Mouse (Mus musculus) midbrain, embryonic 16.5 days (tissue): ENCODE results near the gene Cmtm7. TPM values are rescaled to one million over a fixed set of nuclear protein-coding genes. Genes with fewer than 3 reads are reported as not detected.
A peak's percentile ranks its signal among the peaks of the same experiment; 100 is the strongest.

Experiments
- ATAC-seq: fragments of 200-750 bp; cut with Nextera tagmentation; 2 replicates; pipeline ENCODE4 v1.8.0; 2017; ENCODE audit warnings: moderate TSS enrichment
- H3K27ac ChIP-seq: fragments of 300-500 bp; sonication (generic); 2 replicates; pipeline ENCODE4 v1.5.1; 2014; ENCODE audit warnings: mild to moderate bottlenecking, low read length, mixed read lengths
- H3K27me3 ChIP-seq: fragments of 300-500 bp; sonication (generic); 2 replicates; pipeline ENCODE4 v1.6.1; 2014; ENCODE audit warnings: low read depth, low read length, mixed read lengths; ENCODE audit not compliant: control insufficient read depth, insufficient read depth
- H3K36me3 ChIP-seq: fragments of 300-500 bp; sonication (generic); 2 replicates; pipeline ENCODE4 v1.6.1; 2014; ENCODE audit warnings: mild to moderate bottlenecking, low read length, moderate library complexity, mixed read lengths; ENCODE audit not compliant: control insufficient read depth, insufficient read depth
- H3K4me1 ChIP-seq: fragments of 300-500 bp; sonication (generic); 2 replicates; pipeline ENCODE4 v1.6.1; 2014; ENCODE audit warnings: mild to moderate bottlenecking, low read length, mixed read lengths; ENCODE audit not compliant: control insufficient read depth, insufficient read depth
- H3K4me2 ChIP-seq: fragments of 300-500 bp; sonication (generic); 2 replicates; pipeline ENCODE4 v1.6.1; 2014; ENCODE audit warnings: mild to moderate bottlenecking, low read length, mixed read lengths
- H3K4me3 ChIP-seq: fragments of 300-500 bp; sonication (generic); 2 replicates; pipeline ENCODE4 v1.5.1; 2014; ENCODE audit warnings: low read depth, mild to moderate bottlenecking, low read length, moderate library complexity, mixed read lengths
- H3K9ac ChIP-seq: fragments of 300-500 bp; sonication (generic); 2 replicates; pipeline ENCODE4 v1.6.1; 2014; ENCODE audit warnings: low read depth, low read length, mixed read lengths
- H3K9me3 ChIP-seq: fragments of 300-500 bp; sonication (generic); replicated peaks from 2 replicates; pipeline ENCODE4 v1.6.1; 2014; ENCODE audit warnings: mild to moderate bottlenecking, low read length, mixed read lengths; ENCODE audit not compliant: control insufficient read depth, poor library complexity, severe bottlenecking
- WGBS: fragments of 180-500 bp; shearing (Covaris S2); extraction: QIAGEN DNeasy Blood & Tissue Kit; methylation state at CpG from one replicate; pipeline ENCODE4 v1.1.7; 2014; 5-methylcytosine and 5-hydroxymethylcytosine counted together
- polyA plus RNA-seq: library from polyadenylated mRNA; unstranded; fragments of >200 nt; fragmentation: Nextera tagmentation; extraction: Ambion mirVana; gene quantifications from 2 replicates; pipeline ENCODE4 v1.2.1, GENCODE M21; 2015

Gene Cmtm7
- polyA plus RNA-seq, 1 experiment from 2014 or later, result 7.2 TPM

DNA sequence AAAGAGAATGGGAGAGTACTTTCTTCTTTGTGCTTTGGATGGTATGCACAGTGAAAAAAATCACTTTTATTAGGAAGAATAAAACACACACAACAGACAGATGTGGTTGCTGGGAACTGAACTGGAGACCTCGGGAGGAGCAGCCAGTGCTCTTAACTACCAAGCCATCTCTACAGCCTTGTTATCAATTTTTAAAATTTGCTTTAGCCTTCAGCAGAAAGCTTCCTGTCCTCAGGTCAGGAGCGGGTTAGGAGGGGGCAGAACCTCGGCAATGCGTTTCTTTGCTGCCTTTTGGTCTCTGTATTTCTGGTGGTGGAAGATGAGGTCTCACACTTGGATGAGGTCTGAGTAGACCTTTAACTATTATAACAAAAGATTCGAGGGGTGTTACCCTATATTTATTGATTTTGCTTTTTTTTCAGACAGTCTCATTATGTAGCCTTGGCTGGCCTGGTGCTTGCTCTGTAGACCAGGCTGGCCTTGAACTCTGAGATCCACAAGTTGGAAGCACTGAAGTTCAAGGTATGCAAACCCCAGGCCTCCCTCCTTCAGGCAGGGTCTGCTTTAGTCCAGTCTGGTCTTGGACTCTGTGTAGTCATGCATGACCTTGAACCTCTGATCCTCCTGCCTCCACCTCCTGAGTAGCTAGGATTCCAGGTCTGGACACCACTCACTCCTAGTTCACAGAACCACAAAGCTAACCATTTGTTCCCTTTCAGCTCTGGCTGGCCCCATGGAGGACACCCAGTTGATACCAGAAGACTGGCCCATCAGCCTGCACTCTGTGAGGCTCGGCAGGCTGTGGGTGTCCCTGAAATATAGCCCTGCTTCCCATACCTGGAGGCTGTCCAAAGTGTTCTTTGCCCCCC, 4.2 kb downstream of the Cmtm7 start:
- H3K27ac ChIP-seq, result no peak overlapping the region
- WGBS, result 88% methylated on average over 6 of the region's 6 CpGs
- no peaks in the 10 kb centered on the region for H3K27me3 ChIP-seq
- no peak for ATAC-seq
- H3K9me3 ChIP-seq, result no peaks in the 10 kb centered on the region
- H3K4me3 ChIP-seq, result no peak overlapping the region
- H3K4me2 ChIP-seq, result no peak overlapping the region
- no peaks in the 10 kb centered on the region for H3K36me3 ChIP-seq
- no peak overlapping the region for H3K9ac ChIP-seq
- peaks cover 14% of the 10 kb centered on the region for H3K4me1 ChIP-seq

DNA sequence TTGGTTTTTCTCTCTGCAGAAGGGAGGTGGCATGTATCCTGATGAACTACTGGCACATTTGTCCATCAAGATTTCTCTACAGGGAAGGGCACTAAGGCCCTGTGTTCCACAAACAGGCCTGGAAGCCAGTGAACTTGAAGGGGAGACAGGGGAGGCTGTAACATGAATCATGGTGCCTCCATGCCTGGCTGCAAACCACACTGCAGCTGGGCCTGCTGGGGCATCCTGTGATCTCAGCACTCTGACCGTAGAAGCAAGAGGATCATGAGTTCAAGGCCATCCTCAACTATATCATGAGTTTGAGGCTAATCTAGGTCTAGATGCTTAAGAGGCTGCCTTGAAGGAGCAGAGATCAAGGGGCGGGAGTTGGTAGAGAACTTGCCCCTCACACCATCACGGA, 5.3 kb downstream of the Cmtm7 start:
- Histone ChIP-seq H3K4me3 (no peak overlapping the region), H3K4me2 (no peak overlapping the region), H3K27ac (no peak overlapping the region), H3K36me3 (no peaks in the 10 kb centered on the region), H3K9ac (no peak overlapping the region), H3K4me1 (peaks cover 8% of the 10 kb centered on the region), H3K27me3 (no peaks in the 10 kb centered on the region), H3K9me3 (no peaks in the 10 kb centered on the region)
- no peak for ATAC-seq
- WGBS, result 93% methylated on average over 3 of the region's 3 CpGs

DNA sequence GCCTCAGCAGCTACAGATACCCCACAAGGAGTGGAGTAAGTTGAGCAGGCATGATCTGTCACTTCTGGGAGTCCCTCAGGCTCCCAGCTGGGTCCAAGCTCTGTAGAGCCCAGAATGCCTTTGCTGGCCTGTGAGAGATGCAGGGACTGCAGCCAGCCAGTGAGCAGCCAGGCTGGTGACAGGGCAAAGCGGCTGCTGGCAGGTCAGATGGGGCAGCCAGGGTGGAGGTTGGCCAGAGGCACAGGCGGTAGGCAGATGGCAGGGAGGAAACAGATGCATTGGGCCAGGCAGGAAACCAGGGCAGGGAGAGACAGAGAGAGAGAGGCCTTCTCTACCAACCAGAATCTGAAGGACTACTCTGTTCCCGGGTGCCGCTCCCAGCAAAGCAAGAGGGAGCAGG, 6.4 kb downstream of the Cmtm7 start:
- Histone ChIP-seq H3K4me1 (no peaks in the 10 kb centered on the region), H3K4me3 (no peak overlapping the region), H3K27me3 (no peaks in the 10 kb centered on the region), H3K9me3 (no peaks in the 10 kb centered on the region), H3K36me3 (no peaks in the 10 kb centered on the region), H3K9ac (0 out of 2 replicates have a peak overlapping the region, but pooled peaks have one; percentile 2), H3K27ac (no peak overlapping the region), H3K4me2 (no peak overlapping the region)
- 65% methylated on average over 4 of the region's 4 CpGs for WGBS
- no peak; the same call in 1 of the 2 replicates for ATAC-seq

DNA sequence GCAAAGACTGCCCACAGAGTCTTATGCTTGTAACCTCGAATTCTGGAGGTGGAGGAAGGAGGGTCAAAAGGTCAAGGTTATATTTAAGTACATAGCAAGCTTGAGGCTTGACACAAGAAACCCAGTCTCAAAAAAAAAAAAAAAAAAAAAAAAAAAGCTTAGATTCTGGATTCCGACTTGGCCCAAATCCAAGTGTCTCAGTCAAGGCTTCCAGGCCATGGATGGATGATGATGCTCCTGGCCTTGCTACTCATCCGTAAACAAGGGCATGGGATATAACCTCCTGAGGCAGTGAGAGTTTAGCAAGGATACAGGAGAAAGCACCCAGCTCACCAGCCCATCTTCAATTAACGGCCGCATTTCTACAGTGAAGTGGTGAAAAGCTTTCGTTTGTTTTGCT, 7.0 kb downstream of the Cmtm7 start:
- Histone ChIP-seq H3K4me1 (no peaks in the 10 kb centered on the region), H3K4me3 (no peak overlapping the region), H3K27me3 (no peaks in the 10 kb centered on the region), H3K27ac (no peak overlapping the region), H3K36me3 (no peaks in the 10 kb centered on the region), H3K4me2 (no peak overlapping the region), H3K9ac (no peak overlapping the region), H3K9me3 (no peaks in the 10 kb centered on the region)
- WGBS, result 86% methylated on average over 6 of the region's 6 CpGs
- no peak for ATAC-seq

DNA sequence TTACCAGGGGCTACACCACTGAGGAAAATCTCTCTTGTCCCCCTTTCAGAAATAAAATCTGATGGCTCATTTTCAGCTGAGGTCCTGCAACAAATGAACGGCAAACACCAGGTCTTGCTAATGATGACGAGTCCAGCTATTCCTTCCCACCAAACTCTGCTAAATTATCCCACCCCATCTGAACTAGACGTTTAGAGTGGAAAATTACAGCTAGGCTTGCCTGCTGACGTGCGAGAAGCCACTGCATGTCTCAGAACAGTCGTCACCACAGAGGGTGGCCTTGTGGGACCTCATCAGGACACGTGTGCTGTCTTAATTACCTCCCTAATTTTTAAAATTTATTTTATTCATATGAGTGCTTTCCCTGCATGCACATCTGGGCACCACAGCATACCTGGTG, 10.1 kb downstream of the Cmtm7 start:
- 89% methylated on average over 7 of the region's 7 CpGs for WGBS
- Histone ChIP-seq H3K4me3 (no peak overlapping the region), H3K36me3 (no peaks in the 10 kb centered on the region), H3K27ac (no peak overlapping the region), H3K4me1 (peaks cover 3% of the 10 kb centered on the region; the same call in 1 of the 2 replicates), H3K9ac (no peak overlapping the region), H3K27me3 (no peaks in the 10 kb centered on the region), H3K4me2 (no peak overlapping the region), H3K9me3 (no peaks in the 10 kb centered on the region)
- no peak for ATAC-seq

DNA sequence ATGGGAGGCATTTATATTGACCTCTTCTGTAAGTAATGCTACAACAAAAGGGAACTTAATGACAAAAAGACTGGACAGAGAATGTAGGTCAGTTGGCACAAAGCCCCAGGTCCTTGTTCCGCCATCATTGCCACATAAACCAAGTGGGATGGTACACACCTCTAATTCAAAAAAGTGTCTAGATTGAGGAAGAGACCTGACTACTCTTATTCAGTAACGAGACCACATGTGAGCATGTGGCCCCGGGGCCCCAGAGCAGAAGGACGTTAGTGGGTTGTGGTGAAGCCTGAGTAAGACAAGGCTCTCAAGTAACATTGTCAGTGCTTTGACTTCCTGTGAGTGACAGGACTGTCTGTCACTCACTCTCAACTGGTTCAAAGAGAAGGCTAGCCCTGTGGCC, 11.4 kb downstream of the Cmtm7 start:
- no peak overlapping the region for H3K4me3 ChIP-seq
- H3K36me3 ChIP-seq, result no peaks in the 10 kb centered on the region
- ATAC-seq, result no peak
- H3K27ac ChIP-seq, result no peak overlapping the region
- no peak overlapping the region for H3K9ac ChIP-seq
- 90% methylated on average over 4 of the region's 4 CpGs for WGBS
- no peaks in the 10 kb centered on the region for H3K9me3 ChIP-seq
- no peaks in the 10 kb centered on the region for H3K27me3 ChIP-seq
- peaks cover 3% of the 10 kb centered on the region; the same call in 1 of the 2 replicates for H3K4me1 ChIP-seq
- no peak overlapping the region for H3K4me2 ChIP-seq

DNA sequence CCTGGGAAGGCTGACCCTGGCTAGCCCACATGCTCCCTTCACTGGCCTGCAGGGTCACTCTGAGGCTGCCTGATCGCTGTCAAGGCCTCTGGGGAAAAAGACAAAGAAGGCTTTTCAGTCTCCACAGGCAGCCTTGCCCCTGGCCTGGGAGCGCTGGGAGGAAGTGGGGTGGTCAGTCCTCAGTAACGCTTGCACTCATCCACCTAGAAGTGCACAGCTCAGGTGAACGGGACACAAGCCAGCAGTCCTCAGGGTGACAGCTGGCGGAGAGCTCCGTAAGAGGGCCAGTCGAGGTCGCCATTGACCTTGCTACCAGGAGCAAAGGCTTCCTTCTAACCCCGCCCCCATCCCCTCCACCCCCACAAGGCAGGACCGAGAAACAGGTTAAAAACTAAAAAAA, 13.6 kb downstream of the Cmtm7 start:
- Histone ChIP-seq H3K36me3 (no peaks in the 10 kb centered on the region), H3K4me3 (no peak overlapping the region), H3K4me2 (no peak overlapping the region), H3K27me3 (no peaks in the 10 kb centered on the region), H3K27ac (no peak overlapping the region), H3K9me3 (no peaks in the 10 kb centered on the region), H3K9ac (no peak overlapping the region), H3K4me1 (peaks cover 3% of the 10 kb centered on the region; the same call in 1 of the 2 replicates)
- 61% methylated on average over 10 of the region's 10 CpGs for WGBS
- no peak for ATAC-seq

DNA sequence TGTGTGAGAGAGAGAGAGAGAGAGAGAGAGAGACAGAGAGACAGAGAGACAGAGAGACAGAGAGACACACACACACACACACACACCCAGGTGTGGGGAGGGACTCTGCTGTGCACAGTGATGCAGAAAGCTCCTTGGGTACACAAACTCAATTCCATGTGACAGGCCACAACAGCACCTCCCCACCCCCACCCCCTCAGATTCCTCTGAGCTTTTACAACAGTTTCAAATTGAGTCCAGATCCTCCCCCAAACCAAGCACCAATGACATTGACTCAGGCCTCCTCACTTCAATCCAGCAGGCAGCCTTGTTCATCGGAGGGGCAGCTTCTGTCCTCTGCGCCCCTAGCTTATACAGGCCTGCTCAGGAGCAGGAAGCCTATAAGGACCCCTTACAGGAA, 14.1 kb downstream of the Cmtm7 start:
- ATAC-seq, result no peak

DNA sequence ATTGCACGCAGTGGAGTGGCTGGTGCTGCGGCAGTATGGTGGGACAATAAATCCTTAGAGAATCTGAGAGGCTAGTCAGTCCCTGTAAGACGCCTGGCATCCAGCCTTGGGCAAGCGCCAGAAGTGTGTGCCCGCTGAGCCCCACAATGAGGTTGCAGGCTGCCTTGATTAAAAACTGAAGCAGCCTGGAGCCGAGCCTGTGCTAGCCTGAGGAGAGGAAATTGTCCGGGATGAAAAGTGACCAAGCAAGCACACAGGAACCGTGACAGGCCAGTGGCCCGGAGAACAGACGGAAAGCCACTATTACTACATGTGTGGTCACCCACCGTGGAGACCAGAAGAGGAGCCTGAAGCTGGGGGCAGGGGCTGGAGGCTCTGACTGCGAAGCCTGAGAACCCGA, 14.6 kb downstream of the Cmtm7 start:
- ATAC-seq, result peak; percentile 89
- no peaks in the 10 kb centered on the region for H3K27me3 ChIP-seq
- H3K4me1 ChIP-seq, result peaks cover 3% of the 10 kb centered on the region; the same call in 1 of the 2 replicates
- no peak overlapping the region for H3K4me3 ChIP-seq
- no peak overlapping the region for H3K27ac ChIP-seq
- H3K36me3 ChIP-seq, result no peaks in the 10 kb centered on the region
- no peaks in the 10 kb centered on the region for H3K9me3 ChIP-seq
- no peak overlapping the region for H3K9ac ChIP-seq
- 48% methylated on average over 13 of the region's 13 CpGs for WGBS
- no peak overlapping the region for H3K4me2 ChIP-seq

More for the DNA sequence above, 14.1 kb downstream of the Cmtm7 start:
- H3K36me3 ChIP-seq, result no peaks in the 10 kb centered on the region
- H3K27ac ChIP-seq, result no peak overlapping the region
- H3K27me3 ChIP-seq, result no peaks in the 10 kb centered on the region
- no peak overlapping the region for H3K4me3 ChIP-seq
- H3K9me3 ChIP-seq, result no peaks in the 10 kb centered on the region
- no peak overlapping the region for H3K9ac ChIP-seq
- H3K4me1 ChIP-seq, result peaks cover 3% of the 10 kb centered on the region; the same call in 1 of the 2 replicates
- H3K4me2 ChIP-seq, result no peak overlapping the region
- WGBS, result 80% methylated on average over 2 of the region's 2 CpGs
